Mouse (Mus musculus): ENCODE data around the gene Rabgap1l. TPM values are rescaled to one million over a fixed set of nuclear protein-coding genes. Genes with fewer than 3 reads are reported as not detected.
A peak's percentile ranks its signal among the peaks of the same experiment; 100 is the strongest.

Gene Rabgap1l
- polyA plus RNA-seq, 1 experiment from 2014 or later: 44.8 TPM

GRCm38 (mm10) chr1:160576124-160576523 is 216.9 kb downstream of the Rabgap1l start:
- H3K4me2 ChIP-seq (ENCODE audit: low read length): no peak overlapping the region
- ATAC-seq (ENCODE audit: low FRiP score, low TSS enrichment) (no peak), DNase-seq (no peak)
- H3K9ac ChIP-seq (replicated peaks; ENCODE audit: low read length): no peak overlapping the region
- no peak overlapping the region for H3K4me3 ChIP-seq (replicated peaks; ENCODE audit: low read depth, low read length)
- H3K27ac ChIP-seq (replicated peaks; ENCODE audit: low read depth, low read length): no peak overlapping the region
- H3K4me1 ChIP-seq (ENCODE audit: control insufficient read depth, insufficient read depth, low read length): peaks cover 8% of the 10 kb centered on the region
- no peaks in the 10 kb centered on the region for H3K27me3 ChIP-seq (ENCODE audit: control insufficient read depth, insufficient read depth, low read length)
- no peaks in the 10 kb centered on the region for H3K9me3 ChIP-seq (ENCODE audit: control insufficient read depth, low read length)
- H3K36me3 ChIP-seq (ENCODE audit: control insufficient read depth, insufficient read depth, low read length): no peaks in the 10 kb centered on the region
- 83% methylated on average over 4 of the region's 4 CpGs for WGBS

GRCm38 (mm10) chr1:160574039-160574438 is 219.0 kb downstream of the Rabgap1l start:
- Histone ChIP-seq H3K9me3 (ENCODE audit: control insufficient read depth, low read length) (no peaks in the 10 kb centered on the region), H3K4me3 (replicated peaks; ENCODE audit: low read depth, low read length) (no peak overlapping the region), H3K9ac (replicated peaks; ENCODE audit: low read length) (no peak overlapping the region), H3K27ac (replicated peaks; ENCODE audit: low read depth, low read length) (no peak overlapping the region), H3K36me3 (ENCODE audit: control insufficient read depth, insufficient read depth, low read length) (no peaks in the 10 kb centered on the region), H3K4me1 (ENCODE audit: control insufficient read depth, insufficient read depth, low read length) (0 out of 2 replicates have a peak, but pooled peaks cover 3% of the 10 kb centered on the region), H3K27me3 (ENCODE audit: control insufficient read depth, insufficient read depth, low read length) (no peaks in the 10 kb centered on the region), H3K4me2 (ENCODE audit: low read length) (no peak overlapping the region)
- DNase-seq (no peak), ATAC-seq (ENCODE audit: low FRiP score, low TSS enrichment) (no peak)
- WGBS: 70% methylated on average over 4 of the region's 4 CpGs

GRCm38 (mm10) chr1:160566458-160566857 is 226.6 kb downstream of the Rabgap1l start:
- Histone ChIP-seq H3K27me3 (ENCODE audit: control insufficient read depth, insufficient read depth, low read length) (no peaks in the 10 kb centered on the region), H3K4me1 (ENCODE audit: control insufficient read depth, insufficient read depth, low read length) (peaks cover 6% of the 10 kb centered on the region; the same call in 1 of the 2 replicates), H3K9ac (replicated peaks; ENCODE audit: low read length) (no peak overlapping the region), H3K4me2 (ENCODE audit: low read length) (no peak overlapping the region), H3K36me3 (ENCODE audit: control insufficient read depth, insufficient read depth, low read length) (no peaks in the 10 kb centered on the region), H3K4me3 (replicated peaks; ENCODE audit: low read depth, low read length) (no peak overlapping the region), H3K27ac (replicated peaks; ENCODE audit: low read depth, low read length) (no peak overlapping the region), H3K9me3 (ENCODE audit: control insufficient read depth, low read length) (no peaks in the 10 kb centered on the region)
- 8% methylated on average over 4 of the region's 4 CpGs for whole genome bisulfite sequencing
- DNase-seq (peak; percentile 48), ATAC-seq (ENCODE audit: low FRiP score, low TSS enrichment) (no peak)

GRCm38 (mm10) chr1:160561381-160561780 is 231.6 kb downstream of the Rabgap1l start:
- ATAC-seq (ENCODE audit: low FRiP score, low TSS enrichment): no peak
- peak; percentile 73 for DNase-seq
- Histone ChIP-seq H3K27ac (replicated peaks; ENCODE audit: low read depth, low read length) (no peak overlapping the region), H3K9me3 (ENCODE audit: control insufficient read depth, low read length) (no peaks in the 10 kb centered on the region), H3K9ac (replicated peaks; ENCODE audit: low read length) (no peak overlapping the region), H3K4me1 (ENCODE audit: control insufficient read depth, insufficient read depth, low read length) (peaks cover 2% of the 10 kb centered on the region; the same call in 1 of the 2 replicates), H3K4me3 (replicated peaks; ENCODE audit: low read depth, low read length) (no peak overlapping the region), H3K36me3 (ENCODE audit: control insufficient read depth, insufficient read depth, low read length) (no peaks in the 10 kb centered on the region), H3K4me2 (ENCODE audit: low read length) (no peak overlapping the region), H3K27me3 (ENCODE audit: control insufficient read depth, insufficient read depth, low read length) (no peaks in the 10 kb centered on the region)
- 67% methylated on average over 1 of the region's 1 CpGs for WGBS

GRCm38 (mm10) chr1:160550636-160551035 is 242.4 kb downstream of the Rabgap1l start:
- Histone ChIP-seq H3K4me1 (ENCODE audit: control insufficient read depth, insufficient read depth, low read length) (peaks cover 13% of the 10 kb centered on the region), H3K27ac (replicated peaks; ENCODE audit: low read depth, low read length) (no peak overlapping the region), H3K27me3 (ENCODE audit: control insufficient read depth, insufficient read depth, low read length) (no peaks in the 10 kb centered on the region), H3K9me3 (ENCODE audit: control insufficient read depth, low read length) (no peaks in the 10 kb centered on the region), H3K4me3 (replicated peaks; ENCODE audit: low read depth, low read length) (no peak overlapping the region), H3K36me3 (ENCODE audit: control insufficient read depth, insufficient read depth, low read length) (no peaks in the 10 kb centered on the region), H3K4me2 (ENCODE audit: low read length) (no peak overlapping the region), H3K9ac (replicated peaks; ENCODE audit: low read length) (no peak overlapping the region)
- no peak for DNase-seq
- 78% methylated on average over 1 of the region's 1 CpGs for WGBS
- ATAC-seq (ENCODE audit: low FRiP score, low TSS enrichment): no peak

- no peak overlapping the region for H3K4me2 ChIP-seq (ENCODE audit: low read length)
- no peaks in the 10 kb centered on the region for H3K27me3 ChIP-seq (ENCODE audit: control insufficient read depth, insufficient read depth, low read length)
- no peaks in the 10 kb centered on the region for H3K9me3 ChIP-seq (ENCODE audit: control insufficient read depth, low read length)
- peaks cover 13% of the 10 kb centered on the region for H3K4me1 ChIP-seq (ENCODE audit: control insufficient read depth, insufficient read depth, low read length)
- 17% methylated on average over 4 of the region's 4 CpGs for WGBS
- H3K36me3 ChIP-seq (ENCODE audit: control insufficient read depth, insufficient read depth, low read length): no peaks in the 10 kb centered on the region
- no peak overlapping the region for H3K4me3 ChIP-seq (replicated peaks; ENCODE audit: low read depth, low read length)
- peak overlapping the region; percentile 53; the same call in 1 of the 2 replicates for H3K27ac ChIP-seq (replicated peaks; ENCODE audit: low read depth, low read length)
- DNase-seq: peak; percentile 55
- no peak overlapping the region for H3K9ac ChIP-seq (replicated peaks; ENCODE audit: low read length)
- ATAC-seq (ENCODE audit: low FRiP score, low TSS enrichment): no peak; the same call in 1 of the 2 replicates
Observed at GRCm38 (mm10) chr1:160547934-160548876, 244.8 kb downstream of the Rabgap1l start.

- ATAC-seq (ENCODE audit: low FRiP score, low TSS enrichment) (no peak), DNase-seq (peak; percentile 28)
- Histone ChIP-seq H3K4me3 (replicated peaks; ENCODE audit: low read depth, low read length) (no peak overlapping the region), H3K4me2 (ENCODE audit: low read length) (no peak overlapping the region), H3K36me3 (ENCODE audit: control insufficient read depth, insufficient read depth, low read length) (no peaks in the 10 kb centered on the region), H3K27me3 (ENCODE audit: control insufficient read depth, insufficient read depth, low read length) (no peaks in the 10 kb centered on the region), H3K27ac (replicated peaks; ENCODE audit: low read depth, low read length) (peak overlapping the region; percentile 34), H3K4me1 (ENCODE audit: control insufficient read depth, insufficient read depth, low read length) (peaks cover 13% of the 10 kb centered on the region; the same call in 1 of the 2 replicates), H3K9ac (replicated peaks; ENCODE audit: low read length) (no peak overlapping the region), H3K9me3 (ENCODE audit: control insufficient read depth, low read length) (no peaks in the 10 kb centered on the region)
- 77% methylated on average over 8 of the region's 8 CpGs for WGBS
Observed at GRCm38 (mm10) chr1:160535649-160536048, 257.4 kb downstream of the Rabgap1l start.

- Histone ChIP-seq H3K4me2 (ENCODE audit: low read length) (no peak overlapping the region), H3K4me3 (replicated peaks; ENCODE audit: low read depth, low read length) (no peak overlapping the region), H3K9me3 (ENCODE audit: control insufficient read depth, low read length) (no peaks in the 10 kb centered on the region), H3K36me3 (ENCODE audit: control insufficient read depth, insufficient read depth, low read length) (no peaks in the 10 kb centered on the region), H3K27me3 (ENCODE audit: control insufficient read depth, insufficient read depth, low read length) (no peaks in the 10 kb centered on the region), H3K4me1 (ENCODE audit: control insufficient read depth, insufficient read depth, low read length) (peaks cover 13% of the 10 kb centered on the region; the same call in 1 of the 2 replicates), H3K9ac (replicated peaks; ENCODE audit: low read length) (no peak overlapping the region), H3K27ac (replicated peaks; ENCODE audit: low read depth, low read length) (peak overlapping the region; percentile 46)
- ATAC-seq (ENCODE audit: low FRiP score, low TSS enrichment): peak; percentile 81
- WGBS: 42% methylated on average over 2 of the region's 2 CpGs
- DNase-seq: peak; percentile 71
Observed at GRCm38 (mm10) chr1:160534571-160535335, 258.3 kb downstream of the Rabgap1l start.
